Comparison of ENCODE assay signal across 8 mouse cellular contexts in the genomic region with DNA sequence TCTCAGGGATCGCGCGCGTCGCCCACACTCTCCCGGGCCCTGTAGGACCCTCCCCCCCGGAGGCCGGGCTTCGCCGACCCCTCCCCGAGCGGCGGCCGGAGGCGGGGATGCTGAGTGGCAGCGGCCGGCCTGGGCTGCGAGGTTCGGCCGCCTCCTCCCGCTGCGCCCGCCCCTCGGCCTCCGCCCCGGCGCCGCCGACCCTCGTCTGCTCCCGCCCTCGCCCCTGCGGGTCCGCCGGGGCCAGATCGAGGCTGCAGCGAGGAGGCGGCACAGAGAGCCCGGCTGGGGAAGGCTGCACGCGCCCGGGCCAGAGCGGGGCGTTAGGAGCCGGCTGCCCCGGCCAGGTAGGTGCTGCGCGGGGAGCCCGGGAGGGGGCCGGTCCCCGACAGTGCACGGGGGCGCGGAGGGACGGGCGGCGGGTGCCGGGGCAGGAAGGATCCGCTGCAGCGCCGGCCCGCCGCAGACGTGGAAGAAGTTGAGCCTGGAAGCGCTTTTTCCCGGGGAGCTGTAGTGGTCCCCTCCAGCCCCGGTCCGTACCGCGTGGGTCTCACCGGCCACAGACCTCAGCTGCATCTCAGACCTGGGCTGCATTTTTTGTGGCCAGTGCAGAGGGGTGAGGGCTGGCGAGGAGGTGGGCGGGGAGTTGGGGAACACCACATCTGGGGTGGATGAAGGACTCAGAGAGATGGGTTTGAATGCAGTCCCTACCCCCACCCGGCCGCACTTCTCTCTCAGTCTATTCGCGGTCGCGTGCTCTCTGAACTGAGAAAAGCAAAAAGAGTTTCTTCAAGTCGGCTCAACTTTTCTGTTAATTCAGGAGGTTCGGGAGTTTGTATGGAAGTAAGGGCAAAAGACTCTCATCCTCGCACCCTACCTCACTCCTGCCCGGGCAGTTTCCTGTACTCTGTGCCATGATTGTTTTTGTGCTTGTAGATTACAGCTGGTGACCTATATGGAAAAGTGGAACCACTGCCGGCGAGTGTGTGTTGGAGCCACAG. TPM values are rescaled to one million over a fixed set of nuclear protein-coding genes. Genes with fewer than 3 reads are reported as not detected.
DNase-seq lines count a peak whose midpoint lies in the region; ATAC-seq lines count a peak whose summit lies in the region.

Gene Lhfpl2 (plus strand): TSS at position 234 of the 998 bp plus-strand sequence.

- peak within 1 kb of the TSS; percentile 75 for H3K4me3 ChIP-seq in forebrain, embryonic 12.5 days (replicated peaks)

- H3K36me3 ChIP-seq in forebrain, embryonic 12.5 days (replicated peaks), result no peaks in the 10 kb centered on the region

- H3K27me3 ChIP-seq in forebrain, embryonic 12.5 days, result peaks cover 38% of the 10 kb centered on the region

- under 1% methylated on average over 72 of the region's 85 CpGs for WGBS in forebrain, embryonic 12.5 days

- H3K9ac ChIP-seq in forebrain, embryonic 12.5 days, result peak within 1 kb of the TSS; percentile 83

- ATAC-seq in forebrain, embryonic 12.5 days (ENCODE audit: low FRiP score), result peak; percentile 81
- ATAC-seq in inflammation-experienced regulatory T-cells, adult 6 months, result no peak

- H3K4me1 ChIP-seq in forebrain, embryonic 12.5 days, result peaks cover 21% of the 10 kb centered on the region

- peak; percentile 29 for DNase-seq in CD4-positive, CD25-positive, alpha-beta regulatory T cell, adult 2 months (ENCODE audit: low read depth, low spot score)
- peak; percentile 80 for DNase-seq in ZHBTc4 (ENCODE audit: low read depth, low spot score)
- peak; percentile 42 for DNase-seq in heart, postnatal 25 days (ENCODE audit: low spot score)
- peak; percentile 12 to 16 for DNase-seq in layer of hippocampus, postnatal 25 days (ENCODE audit: extremely low spot score in 1 of 2, low spot score in 1 of 2)
- peak; percentile 31 for DNase-seq in lung, postnatal 25 days (ENCODE audit: low spot score)
- DNase-seq in retina, embryonic 14.5 days (ENCODE audit: low spot score), result peak; percentile 66

- H3K9me3 ChIP-seq in forebrain, embryonic 12.5 days, result no peaks in the 10 kb centered on the region

- peak within 1 kb of the TSS; percentile 98 for H3K4me2 ChIP-seq in forebrain, embryonic 12.5 days

- intact Hi-C loops in heart, postnatal 25 days (cut with DNase I), result loop anchor here (5.0 kb wide), 2 partner anchors 201 to 221 kb away; no protein-coding TSS in a partner anchor

- H3K27ac ChIP-seq in forebrain, embryonic 12.5 days, result peak within 1 kb of the TSS; percentile 61

RNA-seq across cellular contexts. Expression of gene Lhfpl2, which starts in this region (rescaled TPM):
- 17.5 and 21.3 TPM in 2 replicates for polyA plus RNA-seq in forebrain, embryonic 12.5 days (2016; fragmentation: Nextera tagmentation; extraction: Ambion mirVana)
- total RNA-seq in heart, postnatal 25 days (2021), result 1 to 10 TPM; 4.5 to 6.4 TPM
- total RNA-seq in layer of hippocampus, postnatal 25 days (2021), result 10 to 100 TPM; 32.1 to 39.8 TPM
- not detected for polyA plus RNA-seq in inflammation-experienced regulatory T-cells, adult 6 months (2017; shearing (Covaris generic))

Comparison
In these comparisons a context has a peak if more than half of its experiments do, and no peak if none do; other contexts are left out.
1. RNA of gene Lhfpl2 (total RNA-seq): 32.1 to 39.8 TPM in layer of hippocampus, postnatal 25 days; 4.5 to 6.4 TPM in heart, postnatal 25 days; every median in the first group is over 4 times any median in the second.
2. RNA of gene Lhfpl2 (polyA plus RNA-seq): 17.5 to 21.3 TPM in forebrain, embryonic 12.5 days; not detected in inflammation-experienced regulatory T-cells, adult 6 months; every median in the first group is over 10 times any median in the second.
3. DNase-seq: peak in every context shown above with its lines; median percentile 80 in ZHBTc4; 66 in retina, embryonic 14.5 days; 42 in heart, postnatal 25 days; 31 in lung, postnatal 25 days; 29 in CD4-positive, CD25-positive, alpha-beta regulatory T cell, adult 2 months; 14 in layer of hippocampus, postnatal 25 days.